ENCODE assay signal across 28 mouse cellular contexts in the genomic region with DNA sequence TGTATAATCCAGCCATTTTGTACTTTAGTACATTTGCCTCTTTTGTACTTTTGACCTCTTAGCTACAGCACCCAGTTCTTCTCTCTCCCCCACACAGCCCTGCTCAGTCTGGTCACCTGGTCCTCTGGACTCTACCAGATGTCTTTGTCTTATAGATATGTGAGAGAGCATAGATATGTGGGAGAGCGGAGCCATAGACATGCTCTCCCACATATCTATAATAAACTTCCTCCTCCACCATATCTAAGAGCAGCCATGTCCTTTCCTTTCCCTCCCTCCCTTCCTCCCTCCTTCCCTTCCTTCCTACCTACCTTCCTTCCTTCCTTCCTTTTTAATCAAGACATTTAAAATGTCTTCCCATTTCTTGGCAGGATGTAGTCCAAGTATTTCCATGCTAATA.
"Had no signal": no experiment of that assay in that cellular context is flagged by ENCODE, and none has a peak within 500 bp of the region (broad histone marks: within the 10 kb centered on the region; RNA-seq: fewer than 3 reads in every experiment).

No protein-coding gene starts in this region.

- H3K4me3 ChIP-seq: left cerebral cortex, adult 2 months; limb, embryonic 10.5 days; limb, embryonic 12.5 days; limb, embryonic 13.5 days; limb, embryonic 15.5 days; liver, embryonic 12.5 days; liver, embryonic 13.5 days; liver, embryonic 15.5 days; lung, embryonic 15.5 days; megakaryocyte, embryonic 14.5 days; midbrain, embryonic 10.5 days; midbrain, embryonic 12.5 days; midbrain, embryonic 13.5 days; midbrain, embryonic 15.5 days; myocyte had no signal

- H3K9ac ChIP-seq: limb, embryonic 12.5 days; limb, embryonic 13.5 days; limb, embryonic 15.5 days; liver, embryonic 12.5 days; liver, embryonic 13.5 days; liver, embryonic 14.5 days; liver, embryonic 15.5 days; liver, postnatal 0 days; lung, embryonic 14.5 days; lung, embryonic 15.5 days; midbrain, embryonic 12.5 days; midbrain, embryonic 13.5 days; midbrain, embryonic 15.5 days had no signal

- DNase-seq: left cerebral cortex, postnatal 4 days; liver; liver, embryonic 13.5 days; liver, postnatal 0 days; lung, adult 18-20 months; lung, adult 2 months; lung, embryonic 14.5 days; lung, postnatal 10 days; lung, postnatal 14 days; lung, postnatal 36 days; lung, postnatal 4 days; midbrain, embryonic 14.5 days had no signal

- H3K36me3 ChIP-seq: limb, embryonic 10.5 days; limb, embryonic 12.5 days; limb, embryonic 13.5 days; limb, embryonic 15.5 days; liver, embryonic 13.5 days; liver, embryonic 15.5 days; lung, embryonic 15.5 days; midbrain, embryonic 10.5 days; midbrain, embryonic 12.5 days; midbrain, embryonic 13.5 days; midbrain, embryonic 15.5 days had no signal

- H3K9me3 ChIP-seq: limb, embryonic 10.5 days; limb, embryonic 12.5 days; limb, embryonic 13.5 days; limb, embryonic 15.5 days; liver, embryonic 12.5 days; liver, embryonic 13.5 days; liver, embryonic 15.5 days; lung, embryonic 15.5 days; megakaryocyte, embryonic 14.5 days; midbrain, embryonic 10.5 days; midbrain, embryonic 12.5 days; midbrain, embryonic 13.5 days; midbrain, embryonic 15.5 days had no signal

- H3K27me3 ChIP-seq: limb, embryonic 12.5 days; limb, embryonic 13.5 days; limb, embryonic 15.5 days; liver, embryonic 13.5 days; liver, embryonic 15.5 days; lung, embryonic 15.5 days; megakaryocyte, embryonic 14.5 days; midbrain, embryonic 12.5 days; midbrain, embryonic 13.5 days; midbrain, embryonic 15.5 days had no signal

- H3K27ac ChIP-seq: left cerebral cortex, adult 2 months; limb, embryonic 10.5 days; limb, embryonic 12.5 days; limb, embryonic 13.5 days; limb, embryonic 15.5 days; liver, embryonic 12.5 days; liver, embryonic 13.5 days; liver, embryonic 14.5 days; liver, embryonic 15.5 days; lung, embryonic 15.5 days; macrophage; midbrain, embryonic 10.5 days; midbrain, embryonic 12.5 days; midbrain, embryonic 13.5 days; midbrain, embryonic 15.5 days had no signal
